Mouse (Mus musculus) liver, postnatal 0 days (tissue): ENCODE results near the gene Eno2.

Source experiments
- CTCF ChIP-seq: sonication (generic); IDR thresholded peaks from 2 replicates; pipeline ENCODE4 v1.5.1; 2016; ENCODE audit warnings: antibody characterized with exemption, low read depth
- EP300 ChIP-seq: IDR thresholded peaks from 2 replicates; pipeline ENCODE4 v1.6.1; 2016; ENCODE audit warnings: antibody characterized with exemption, low read depth, mild to moderate bottlenecking

GRCm38 (mm10) chr6:124779984-124780416 is 10.5 kb upstream of the Eno2 start:
- TF ChIP-seq CTCF (no peak), EP300 (no peak)
